Mouse (Mus musculus): ENCODE results near the gene Elavl3.

- TF ChIP-seq CTCF (IDR thresholded peaks at IDR 0.05; ENCODE audit: low read depth) = peak; percentile 83
- TF ChIP-seq EP300 (IDR thresholded peaks at IDR 0.05; ENCODE audit: low read depth) = no peak
These were observed 73.9 kb downstream of the Elavl3 start for GRCm38 (mm10) chr9:21977972-21978371.

All from liver, postnatal 0 days (tissue).